Comparison of ENCODE assay signal across 25 mouse cellular contexts in genomic region chr9:83719811-83720210, GRCm38 (mm10).
DNase-seq lines count a peak whose midpoint lies in the region.
"Had no signal": no experiment of that assay in that cellular context is flagged by ENCODE, and none has a peak within 500 bp of the region (broad histone marks: within the 10 kb centered on the region; RNA-seq: fewer than 3 reads in every experiment).

No protein-coding gene starts in this region.

- peak; percentile 40 for DNase-seq in adrenal gland, adult 2 months
- DNase-seq in adrenal gland, postnatal 4 days (ENCODE audit: low spot score in 2 of 2), result no peak
- DNase-seq in heart, adult 11 months, result peak; percentile 57
- DNase-seq in heart, embryonic 10.5 days (ENCODE audit: low spot score), result no peak
- DNase-seq in adrenal gland, postnatal 14 days, result peak; percentile 17
- DNase-seq in adrenal gland, postnatal 36 days, result peak; percentile 24 to 31
- DNase-seq in layer of hippocampus, postnatal 25 days (ENCODE audit: extremely low spot score in 1 of 2, low spot score in 1 of 2), result no peak
- DNase-seq: B cell, adult 2 months; cerebellum, adult 18-20 months; cerebellum, adult 9-10 months; cerebellum, postnatal 14 days; gastrocnemius, postnatal 25 days; heart, postnatal 10 days; heart, postnatal 36 days; kidney, adult 11 months had no signal

- peaks cover 21% of the 10 kb centered on the region; the same call in 1 of the 2 replicates for H3K4me1 ChIP-seq in heart, embryonic 10.5 days
- H3K4me1 ChIP-seq: forebrain, embryonic 10.5 days; forebrain, embryonic 13.5 days; hindbrain, embryonic 10.5 days; hindbrain, embryonic 13.5 days; intestine, embryonic 15.5 days had no signal

- 56% methylated on average over 4 of the region's 4 CpGs for WGBS in heart, embryonic 10.5 days

- no peak overlapping the region for H3K27ac ChIP-seq in heart, embryonic 10.5 days
- H3K27ac ChIP-seq: forebrain, embryonic 10.5 days; forebrain, embryonic 13.5 days; heart, embryonic 15.5 days; hindbrain, embryonic 10.5 days; hindbrain, embryonic 13.5 days; intestine, embryonic 15.5 days had no signal

- no peaks in the 10 kb centered on the region for H3K9me3 ChIP-seq in heart, embryonic 10.5 days
- H3K9me3 ChIP-seq: forebrain, embryonic 10.5 days; forebrain, embryonic 13.5 days; G1E; heart, embryonic 12.5 days; heart, embryonic 15.5 days; hindbrain, embryonic 10.5 days; hindbrain, embryonic 13.5 days; intestine, embryonic 15.5 days had no signal

- H3K27me3 ChIP-seq in heart, embryonic 10.5 days (ENCODE audit: insufficient read depth, poor library complexity, severe bottlenecking), result no peaks in the 10 kb centered on the region
- H3K27me3 ChIP-seq: CH12.LX; forebrain, embryonic 13.5 days; heart, embryonic 12.5 days; heart, embryonic 15.5 days; hindbrain, embryonic 13.5 days; intestine, embryonic 15.5 days; Patski had no signal

- no peaks in the 10 kb centered on the region for H3K36me3 ChIP-seq in heart, embryonic 10.5 days
- H3K36me3 ChIP-seq: forebrain, embryonic 10.5 days; G1E; heart, embryonic 12.5 days; heart, embryonic 15.5 days; hindbrain, embryonic 10.5 days; hindbrain, embryonic 13.5 days; intestine, embryonic 15.5 days had no signal

- H3K4me3 ChIP-seq in heart, embryonic 10.5 days, result no peak overlapping the region
- H3K4me3 ChIP-seq: forebrain, embryonic 10.5 days; forebrain, embryonic 13.5 days; heart, embryonic 12.5 days; heart, embryonic 15.5 days; hindbrain, embryonic 10.5 days; hindbrain, embryonic 13.5 days; intestine, embryonic 15.5 days had no signal

Comparison
In these comparisons a context has a peak if more than half of its experiments do, and no peak if none do; other contexts are left out.
1. DNase-seq: peak in adrenal gland, adult 2 months (single experiment), heart, adult 11 months (single experiment), adrenal gland, postnatal 14 days (single experiment) and adrenal gland, postnatal 36 days (2 of 2); none in adrenal gland, postnatal 4 days (0 of 2), heart, embryonic 10.5 days (single experiment) and layer of hippocampus, postnatal 25 days (0 of 2).